Mouse (Mus musculus): Measurements from ENCODE around the gene Col7a1.
A peak's percentile ranks its signal among the peaks of the same experiment; 100 is the strongest.

DNA sequence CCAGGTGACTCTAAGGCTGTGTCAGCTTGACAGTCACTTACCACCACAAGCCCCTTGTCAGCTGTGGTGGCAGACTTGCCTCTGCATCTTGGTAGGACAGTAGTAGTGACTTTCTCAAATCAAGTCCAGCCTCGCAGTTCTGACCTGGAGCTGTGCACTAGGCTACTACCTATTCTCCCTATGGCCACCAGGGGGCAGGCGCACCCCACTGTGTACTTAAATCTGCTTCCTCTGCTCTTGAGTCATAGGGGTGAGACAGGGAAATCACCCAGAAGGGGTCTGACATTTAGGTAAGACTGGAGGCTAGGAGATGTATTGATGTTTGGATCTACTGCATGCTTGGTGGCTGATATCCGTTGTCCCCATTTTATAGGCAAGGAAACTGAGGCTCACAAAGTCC is 47.3 kb downstream of the Col7a1 start:
- TF ChIP-seq CTCF (IDR thresholded peaks at IDR 0.05; ENCODE audit: control insufficient read depth, insufficient read depth, insufficient read length) (peak; percentile 85), MAX (IDR thresholded peaks at IDR 0.05) (no peak), USF1 (IDR thresholded peaks at IDR 0.05; ENCODE audit: low read depth) (no peak), CEBPB (IDR thresholded peaks at IDR 0.05; ENCODE audit: low read depth) (no peak), FOSL1 (IDR thresholded peaks at IDR 0.05; ENCODE audit: insufficient read depth, low read length, poor library complexity, severe bottlenecking) (no peak), MYOG (IDR thresholded peaks at IDR 0.05; ENCODE audit: control insufficient read depth, extremely low read depth, insufficient read length) (no peak), MYOD1 (IDR thresholded peaks at IDR 0.05; ENCODE audit: control insufficient read depth, insufficient read length, low read depth) (no peak)

Data from C2C12 (cell line).